Mouse (Mus musculus) bone marrow, adult 2 months (tissue): ENCODE data around the gene Pcgf2.
"Not testable (repeated sequence)": the region's sequence is repeated elsewhere in the genome, so short reads cannot be mapped to it uniquely, and the experiment has no call there.

Experiments used
- CTCF ChIP-seq: fragments of 200-500 bp; IDR thresholded peaks from 2 replicates; pipeline ENCODE4 v1.5.1; 2011; ENCODE audit warnings: low read length, control low read depth; ENCODE audit not compliant: control insufficient read depth, insufficient read depth
- POLR2A ChIP-seq: fragments of 200-500 bp; IDR thresholded peaks from 2 replicates; pipeline ENCODE4 v1.6.1; 2011; ENCODE audit warnings: low read depth, mild to moderate bottlenecking, control low read depth, low read length, borderline replicate concordance; ENCODE audit not compliant: control insufficient read depth

- not testable (repeated sequence) for TF ChIP-seq CTCF, POLR2A
Observed at GRCm38 (mm10) chr11:97648541-97648940, 51.8 kb downstream of the Pcgf2 start.
